Mouse (Mus musculus): ENCODE results near the gene Ddit4l. TPM values are rescaled to one million over a fixed set of nuclear protein-coding genes. Genes with fewer than 3 reads are reported as not detected.
A peak's percentile ranks its signal among the peaks of the same experiment; 100 is the strongest.

The Ddit4l gene
- polyA plus RNA-seq, 1 experiment from 2014 or later: 23.1 TPM

- Histone ChIP-seq H3K9ac (ENCODE audit: low read depth, low read length) (no peak overlapping the region), H3K9me3 (replicated peaks; ENCODE audit: low read length) (no peaks in the 10 kb centered on the region), H3K4me2 (ENCODE audit: low read length) (no peak overlapping the region), H3K4me1 (replicated peaks; ENCODE audit: insufficient read depth, low read length) (no peaks in the 10 kb centered on the region), H3K4me3 (replicated peaks; ENCODE audit: low read depth, low read length) (no peak overlapping the region), H3K36me3 (ENCODE audit: insufficient read depth, low read length) (no peaks in the 10 kb centered on the region), H3K27ac (no peak overlapping the region), H3K27me3 (ENCODE audit: insufficient read depth, low read length) (no peaks in the 10 kb centered on the region)
- DNase-seq (ENCODE audit: low spot score): no peak
- no peak for TF ChIP-seq CTCF (IDR thresholded peaks at IDR 0.05; ENCODE audit: low read depth)
- no peak for ATAC-seq (replicated peaks; ENCODE audit: low FRiP score, low read depth)
- WGBS: 74% methylated on average over 6 of the region's 6 CpGs
These were observed 10.8 kb upstream of the Ddit4l start for GRCm38 (mm10) chr3:137610457-137611109.

GRCm38 (mm10) chr3:137611110-137611857 lies 10.1 kb upstream of the Ddit4l start:
- Histone ChIP-seq H3K27ac (no peak overlapping the region), H3K9ac (ENCODE audit: low read depth, low read length) (no peak overlapping the region), H3K9me3 (replicated peaks; ENCODE audit: low read length) (no peaks in the 10 kb centered on the region), H3K27me3 (ENCODE audit: insufficient read depth, low read length) (no peaks in the 10 kb centered on the region), H3K4me3 (replicated peaks; ENCODE audit: low read depth, low read length) (no peak overlapping the region), H3K4me2 (ENCODE audit: low read length) (no peak overlapping the region), H3K36me3 (ENCODE audit: insufficient read depth, low read length) (no peaks in the 10 kb centered on the region), H3K4me1 (replicated peaks; ENCODE audit: insufficient read depth, low read length) (no peaks in the 10 kb centered on the region)
- DNase-seq (ENCODE audit: low spot score) (no peak), ATAC-seq (replicated peaks; ENCODE audit: low FRiP score, low read depth) (no peak)
- 51% methylated on average over 4 of the region's 4 CpGs for WGBS
- no peak for TF ChIP-seq CTCF (IDR thresholded peaks at IDR 0.05; ENCODE audit: low read depth)

GRCm38 (mm10) chr3:137611981-137612380 lies 9.4 kb upstream of the Ddit4l start:
- Histone ChIP-seq H3K9ac (ENCODE audit: low read depth, low read length) (no peak overlapping the region), H3K4me3 (replicated peaks; ENCODE audit: low read depth, low read length) (no peak overlapping the region), H3K9me3 (replicated peaks; ENCODE audit: low read length) (no peaks in the 10 kb centered on the region), H3K27ac (no peak overlapping the region), H3K4me1 (replicated peaks; ENCODE audit: insufficient read depth, low read length) (no peaks in the 10 kb centered on the region), H3K36me3 (ENCODE audit: insufficient read depth, low read length) (no peaks in the 10 kb centered on the region), H3K4me2 (ENCODE audit: low read length) (no peak overlapping the region), H3K27me3 (ENCODE audit: insufficient read depth, low read length) (no peaks in the 10 kb centered on the region)
- 59% methylated on average over 2 of the region's 2 CpGs for WGBS
- DNase-seq (ENCODE audit: low spot score) (no peak), ATAC-seq (replicated peaks; ENCODE audit: low FRiP score, low read depth) (no peak)
- no peak for TF ChIP-seq CTCF (IDR thresholded peaks at IDR 0.05; ENCODE audit: low read depth)

GRCm38 (mm10) chr3:137620540-137620939 lies 872 bp upstream of the Ddit4l start:
- 91% methylated on average over 5 of the region's 5 CpGs for WGBS
- ATAC-seq (replicated peaks; ENCODE audit: low FRiP score, low read depth) (no peak), DNase-seq (ENCODE audit: low spot score) (no peak)
- 0 out of 2 replicates have a peak, but pooled peaks cover 3% of the 10 kb centered on the region for H3K4me1 ChIP-seq (replicated peaks; ENCODE audit: insufficient read depth, low read length)
- H3K27me3 ChIP-seq (ENCODE audit: insufficient read depth, low read length): no peaks in the 10 kb centered on the region; the same call in 1 of the 2 replicates
- no peaks in the 10 kb centered on the region for H3K9me3 ChIP-seq (replicated peaks; ENCODE audit: low read length)
- H3K36me3 ChIP-seq (ENCODE audit: insufficient read depth, low read length): no peaks in the 10 kb centered on the region
- H3K9ac ChIP-seq (ENCODE audit: low read depth, low read length): no peak overlapping the region
- no peak overlapping the region for H3K4me2 ChIP-seq (ENCODE audit: low read length)
- no peak for TF ChIP-seq CTCF (IDR thresholded peaks at IDR 0.05; ENCODE audit: low read depth)
- H3K27ac ChIP-seq: no peak overlapping the region
- H3K4me3 ChIP-seq (replicated peaks; ENCODE audit: low read depth, low read length): no peak overlapping the region

- H3K4me3 ChIP-seq (replicated peaks; ENCODE audit: low read depth, low read length): no peak overlapping the region
- 54% methylated on average over 6 of the region's 6 CpGs for WGBS
- no peak for TF ChIP-seq CTCF (IDR thresholded peaks at IDR 0.05; ENCODE audit: low read depth)
- DNase-seq (ENCODE audit: low spot score): no peak
- H3K9ac ChIP-seq (ENCODE audit: low read depth, low read length): no peak overlapping the region
- no peak overlapping the region for H3K27ac ChIP-seq
- no peaks in the 10 kb centered on the region for H3K9me3 ChIP-seq (replicated peaks; ENCODE audit: low read length)
- H3K4me2 ChIP-seq (ENCODE audit: low read length): no peak overlapping the region
- H3K36me3 ChIP-seq (ENCODE audit: insufficient read depth, low read length): no peaks in the 10 kb centered on the region
- H3K27me3 ChIP-seq (ENCODE audit: insufficient read depth, low read length): no peaks in the 10 kb centered on the region; the same call in 1 of the 2 replicates
- ATAC-seq (replicated peaks; ENCODE audit: low FRiP score, low read depth): no peak
- 0 out of 2 replicates have a peak, but pooled peaks cover 3% of the 10 kb centered on the region for H3K4me1 ChIP-seq (replicated peaks; ENCODE audit: insufficient read depth, low read length)
These were observed 679 bp downstream of the Ddit4l start for GRCm38 (mm10) chr3:137622091-137622490.

GRCm38 (mm10) chr3:137622895-137623580 lies 1.6 kb downstream of the Ddit4l start:
- no peak for DNase-seq (ENCODE audit: low spot score)
- H3K4me3 ChIP-seq (replicated peaks; ENCODE audit: low read depth, low read length): peak overlapping the region; percentile 52
- no peak for TF ChIP-seq CTCF (IDR thresholded peaks at IDR 0.05; ENCODE audit: low read depth)
- 0 out of 2 replicates have a peak, but pooled peaks cover 3% of the 10 kb centered on the region for H3K4me1 ChIP-seq (replicated peaks; ENCODE audit: insufficient read depth, low read length)
- H3K9me3 ChIP-seq (replicated peaks; ENCODE audit: low read length): no peaks in the 10 kb centered on the region
- H3K4me2 ChIP-seq (ENCODE audit: low read length): peak overlapping the region; percentile 79
- peak overlapping the region; percentile 51 for H3K9ac ChIP-seq (ENCODE audit: low read depth, low read length)
- H3K27me3 ChIP-seq (ENCODE audit: insufficient read depth, low read length): no peaks in the 10 kb centered on the region; the same call in 1 of the 2 replicates
- WGBS: 47% methylated on average over 14 of the region's 14 CpGs
- H3K27ac ChIP-seq: no peak overlapping the region
- ATAC-seq (replicated peaks; ENCODE audit: low FRiP score, low read depth): no peak
- H3K36me3 ChIP-seq (ENCODE audit: insufficient read depth, low read length): no peaks in the 10 kb centered on the region

Data from kidney, postnatal 0 days (tissue).